Mouse (Mus musculus): ENCODE measurements at regions not wholly inside any gene's neighbourhood (a gene's known extent, or its start where the extent isn't known, plus 50 kb on each side); places are given as distances from the start of the nearest gene placed in this dataset.

DNA sequence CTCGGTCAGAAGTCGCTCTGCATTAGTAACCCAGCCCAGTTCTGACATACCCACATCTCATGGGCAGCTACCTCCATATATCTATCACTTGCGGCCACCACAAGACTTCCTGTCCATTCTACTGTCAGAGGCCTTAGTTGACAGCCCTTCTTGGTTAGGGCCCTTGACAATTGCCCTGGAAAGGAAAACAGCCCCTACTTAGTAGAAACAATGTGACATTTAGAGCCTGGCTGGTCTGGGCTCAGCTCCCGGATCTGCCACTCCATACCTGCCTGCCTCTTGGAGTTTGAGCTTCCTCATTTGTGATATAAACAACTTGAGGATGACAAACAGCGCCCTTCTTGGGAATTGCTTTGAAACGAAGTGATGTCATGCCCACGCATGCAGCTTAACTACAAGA, 210.5 kb downstream of the 1500009L16Rik start:
- H3K9me3 ChIP-seq (replicated peaks; ENCODE audit: control insufficient read depth, low read length) = no peaks in the 10 kb centered on the region
- 86% methylated on average over 7 of the region's 7 CpGs for WGBS
- H3K4me2 ChIP-seq (ENCODE audit: low read depth, low read length) = no peak overlapping the region
- DNase-seq (ENCODE audit: low spot score) (no peak), ATAC-seq (replicated peaks; ENCODE audit: insufficient number of reproducible peaks, low FRiP score, low TSS enrichment, low read depth) (no peak)
- H3K27ac ChIP-seq (replicated peaks; ENCODE audit: low read depth, low read length) = no peak overlapping the region
- no peaks in the 10 kb centered on the region for H3K36me3 ChIP-seq (replicated peaks; ENCODE audit: control insufficient read depth, insufficient read depth, low read depth, low read length)
- no peak overlapping the region for H3K4me3 ChIP-seq (ENCODE audit: low read depth, low read length)
- H3K27me3 ChIP-seq (ENCODE audit: control insufficient read depth, insufficient read depth, low read length) = no peaks in the 10 kb centered on the region
- no peaks in the 10 kb centered on the region for H3K4me1 ChIP-seq (ENCODE audit: control insufficient read depth, insufficient read depth, low read length)
- H3K9ac ChIP-seq (replicated peaks; ENCODE audit: low read length) = no peak overlapping the region

DNA sequence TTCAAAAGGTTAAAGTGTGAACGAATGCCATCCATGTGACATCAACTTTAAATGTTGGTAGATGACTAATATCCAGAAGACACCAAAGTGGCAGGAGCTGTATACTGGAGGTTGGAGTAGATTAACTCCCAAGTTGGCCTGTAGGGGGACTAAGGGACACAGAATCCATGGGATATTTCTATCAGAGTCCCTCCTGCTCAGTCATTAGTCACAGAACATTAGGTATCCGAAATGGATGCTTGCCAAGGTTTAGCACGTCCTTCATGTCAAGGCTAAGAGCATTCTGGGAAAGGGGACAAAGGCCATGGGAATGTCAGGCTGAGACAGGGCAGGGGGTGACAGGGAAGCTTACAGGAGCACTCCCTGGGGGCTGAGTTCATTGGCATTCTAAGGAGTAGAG, 211.8 kb downstream of the 1500009L16Rik start:
- Histone ChIP-seq H3K4me1 (ENCODE audit: control insufficient read depth, insufficient read depth, low read length) (no peaks in the 10 kb centered on the region), H3K9ac (replicated peaks; ENCODE audit: low read length) (no peak overlapping the region), H3K36me3 (replicated peaks; ENCODE audit: control insufficient read depth, insufficient read depth, low read depth, low read length) (no peaks in the 10 kb centered on the region), H3K9me3 (replicated peaks; ENCODE audit: control insufficient read depth, low read length) (no peaks in the 10 kb centered on the region), H3K4me3 (ENCODE audit: low read depth, low read length) (no peak overlapping the region), H3K27me3 (ENCODE audit: control insufficient read depth, insufficient read depth, low read length) (no peaks in the 10 kb centered on the region), H3K4me2 (ENCODE audit: low read depth, low read length) (no peak overlapping the region), H3K27ac (replicated peaks; ENCODE audit: low read depth, low read length) (no peak overlapping the region)
- ATAC-seq (replicated peaks; ENCODE audit: insufficient number of reproducible peaks, low FRiP score, low TSS enrichment, low read depth) (no peak), DNase-seq (ENCODE audit: low spot score) (no peak)
- 64% methylated on average over 3 of the region's 3 CpGs for WGBS

DNA sequence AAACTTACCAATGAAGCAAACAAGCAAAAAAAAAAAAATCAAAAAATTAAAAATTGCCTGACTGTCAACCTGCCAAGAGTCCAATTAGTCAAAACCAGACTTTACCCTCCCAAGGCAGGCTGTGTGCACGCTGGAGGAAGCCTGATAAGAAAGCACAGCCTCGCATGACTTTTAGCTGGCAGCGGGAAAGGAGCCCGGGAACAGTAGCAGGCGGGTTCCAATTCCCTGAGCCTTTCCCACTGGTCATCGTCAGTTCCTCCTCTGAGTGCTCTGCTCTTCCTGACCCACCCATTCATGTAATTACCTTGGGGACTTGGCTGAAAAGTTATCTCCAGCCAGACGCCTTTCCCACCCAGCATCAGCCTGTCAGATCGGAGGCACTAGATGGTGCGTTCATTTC, 214.5 kb downstream of the 1500009L16Rik start:
- 65% methylated on average over 9 of the region's 9 CpGs for whole genome bisulfite sequencing
- Histone ChIP-seq H3K4me2 (ENCODE audit: low read depth, low read length) (no peak overlapping the region), H3K4me1 (ENCODE audit: control insufficient read depth, insufficient read depth, low read length) (no peaks in the 10 kb centered on the region), H3K27me3 (ENCODE audit: control insufficient read depth, insufficient read depth, low read length) (no peaks in the 10 kb centered on the region), H3K4me3 (ENCODE audit: low read depth, low read length) (no peak overlapping the region), H3K9me3 (replicated peaks; ENCODE audit: control insufficient read depth, low read length) (no peaks in the 10 kb centered on the region), H3K9ac (replicated peaks; ENCODE audit: low read length) (no peak overlapping the region), H3K36me3 (replicated peaks; ENCODE audit: control insufficient read depth, insufficient read depth, low read depth, low read length) (no peaks in the 10 kb centered on the region), H3K27ac (replicated peaks; ENCODE audit: low read depth, low read length) (no peak overlapping the region)
- no peak for ATAC-seq (replicated peaks; ENCODE audit: insufficient number of reproducible peaks, low FRiP score, low TSS enrichment, low read depth)
- no peak for DNase-seq (ENCODE audit: low spot score)

DNA sequence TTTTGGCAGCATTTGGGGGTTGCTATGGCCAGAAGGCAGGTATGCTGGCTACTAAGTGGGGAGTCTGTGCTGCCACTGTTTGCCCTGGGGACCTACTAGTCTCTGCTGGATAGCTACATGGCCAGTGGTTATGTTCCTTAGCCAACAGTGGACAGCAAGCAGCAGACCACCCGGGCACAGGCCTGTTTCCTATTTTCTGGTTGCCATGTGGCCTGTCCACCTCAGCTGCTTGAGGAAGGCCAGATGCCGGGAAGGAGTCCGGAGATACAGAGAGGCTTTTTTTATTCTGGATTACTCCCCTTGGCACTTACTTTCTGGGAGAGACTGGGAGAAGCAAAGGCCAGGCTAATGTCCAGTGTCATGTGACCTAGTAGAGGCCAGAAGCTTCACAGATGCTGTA, 219.4 kb downstream of the 1500009L16Rik start:
- Histone ChIP-seq H3K4me2 (ENCODE audit: low read depth, low read length) (no peak overlapping the region), H3K9me3 (replicated peaks; ENCODE audit: control insufficient read depth, low read length) (no peaks in the 10 kb centered on the region), H3K9ac (replicated peaks; ENCODE audit: low read length) (no peak overlapping the region), H3K27ac (replicated peaks; ENCODE audit: low read depth, low read length) (no peak overlapping the region), H3K36me3 (replicated peaks; ENCODE audit: control insufficient read depth, insufficient read depth, low read depth, low read length) (no peaks in the 10 kb centered on the region), H3K4me1 (ENCODE audit: control insufficient read depth, insufficient read depth, low read length) (no peaks in the 10 kb centered on the region), H3K27me3 (ENCODE audit: control insufficient read depth, insufficient read depth, low read length) (no peaks in the 10 kb centered on the region), H3K4me3 (ENCODE audit: low read depth, low read length) (no peak overlapping the region)
- WGBS = 45% methylated on average over 3 of the region's 3 CpGs
- ATAC-seq (replicated peaks; ENCODE audit: insufficient number of reproducible peaks, low FRiP score, low TSS enrichment, low read depth) = no peak
- DNase-seq (ENCODE audit: low spot score) = peak; percentile 5

DNA sequence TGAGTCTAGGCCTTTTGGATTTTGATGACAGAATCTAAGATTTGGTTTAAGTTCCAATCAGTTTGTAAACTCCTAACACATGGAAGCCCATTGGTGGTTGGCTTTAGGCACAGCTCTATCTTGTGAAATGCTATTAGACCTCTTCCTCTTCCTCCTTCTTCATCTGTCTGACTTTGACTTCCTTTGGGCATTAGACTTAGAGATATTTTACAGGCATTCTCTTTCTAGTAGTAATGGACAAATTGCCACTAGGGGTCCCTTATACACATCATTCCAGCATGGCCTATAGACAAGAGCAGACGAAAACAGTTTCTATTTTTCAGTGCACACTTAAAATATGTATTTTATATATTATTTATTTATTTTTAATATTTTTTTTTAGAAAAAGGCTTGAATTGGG, 221.5 kb downstream of the 1500009L16Rik start:
- no peaks in the 10 kb centered on the region for H3K36me3 ChIP-seq (replicated peaks; ENCODE audit: control insufficient read depth, insufficient read depth, low read depth, low read length)
- H3K9ac ChIP-seq (replicated peaks; ENCODE audit: low read length) = no peak overlapping the region
- no peaks in the 10 kb centered on the region for H3K4me1 ChIP-seq (ENCODE audit: control insufficient read depth, insufficient read depth, low read length)
- WGBS = 83% methylated on average over 1 of the region's 1 CpGs
- DNase-seq (ENCODE audit: low spot score) = no peak
- no peaks in the 10 kb centered on the region for H3K27me3 ChIP-seq (ENCODE audit: control insufficient read depth, insufficient read depth, low read length)
- ATAC-seq (replicated peaks; ENCODE audit: insufficient number of reproducible peaks, low FRiP score, low TSS enrichment, low read depth) = no peak
- no peak overlapping the region for H3K27ac ChIP-seq (replicated peaks; ENCODE audit: low read depth, low read length)
- H3K4me3 ChIP-seq (ENCODE audit: low read depth, low read length) = no peak overlapping the region
- no peaks in the 10 kb centered on the region for H3K9me3 ChIP-seq (replicated peaks; ENCODE audit: control insufficient read depth, low read length)
- no peak overlapping the region for H3K4me2 ChIP-seq (ENCODE audit: low read depth, low read length)

DNA sequence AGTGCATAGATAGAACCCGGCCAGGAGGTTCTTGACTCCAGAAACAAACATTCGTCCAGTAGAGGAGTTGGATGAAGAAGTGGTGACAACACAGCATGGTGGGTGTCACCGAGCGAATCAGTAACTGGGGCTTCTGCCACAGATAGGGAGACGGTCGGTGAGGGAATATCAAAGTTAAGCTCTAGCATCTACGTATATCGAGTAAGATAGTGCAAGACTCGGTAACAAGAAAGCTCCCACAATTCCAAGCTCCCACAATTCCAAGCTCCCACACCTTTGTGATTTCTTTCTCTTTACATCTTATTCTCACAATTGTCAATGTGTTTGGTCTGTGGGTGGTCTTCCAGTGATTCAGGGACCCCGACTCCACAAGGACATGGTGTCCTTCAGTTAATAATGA, 222.2 kb downstream of the 1500009L16Rik start:
- Histone ChIP-seq H3K27me3 (ENCODE audit: control insufficient read depth, insufficient read depth, low read length) (no peaks in the 10 kb centered on the region), H3K9me3 (replicated peaks; ENCODE audit: control insufficient read depth, low read length) (no peaks in the 10 kb centered on the region), H3K4me3 (ENCODE audit: low read depth, low read length) (no peak overlapping the region), H3K36me3 (replicated peaks; ENCODE audit: control insufficient read depth, insufficient read depth, low read depth, low read length) (no peaks in the 10 kb centered on the region), H3K4me1 (ENCODE audit: control insufficient read depth, insufficient read depth, low read length) (no peaks in the 10 kb centered on the region), H3K4me2 (ENCODE audit: low read depth, low read length) (no peak overlapping the region), H3K9ac (replicated peaks; ENCODE audit: low read length) (no peak overlapping the region), H3K27ac (replicated peaks; ENCODE audit: low read depth, low read length) (no peak overlapping the region)
- ATAC-seq (replicated peaks; ENCODE audit: insufficient number of reproducible peaks, low FRiP score, low TSS enrichment, low read depth) = no peak
- no peak for DNase-seq (ENCODE audit: low spot score)
- WGBS = 95% methylated on average over 10 of the region's 10 CpGs

DNA sequence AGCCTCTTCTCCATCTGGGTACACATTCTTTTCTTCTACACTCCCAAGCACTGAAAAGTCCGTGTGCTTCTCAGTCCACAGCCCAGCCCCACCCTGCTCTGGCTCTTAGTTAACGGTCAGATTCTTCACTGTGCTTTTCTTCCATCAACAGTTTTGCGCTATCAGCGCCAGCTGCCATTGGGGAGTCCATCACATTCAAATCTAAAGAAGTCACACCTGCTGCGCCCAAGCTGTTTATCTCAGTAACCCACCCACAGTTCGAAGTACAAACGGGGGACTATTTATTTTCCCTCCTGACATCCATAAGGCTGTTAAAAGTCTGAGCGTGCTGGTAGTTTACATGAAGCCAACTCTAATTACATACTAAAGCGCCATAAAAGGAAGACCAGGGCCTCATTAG, 222.8 kb downstream of the 1500009L16Rik start:
- 84% methylated on average over 9 of the region's 9 CpGs for WGBS
- H3K36me3 ChIP-seq (replicated peaks; ENCODE audit: control insufficient read depth, insufficient read depth, low read depth, low read length) = no peaks in the 10 kb centered on the region
- no peaks in the 10 kb centered on the region for H3K9me3 ChIP-seq (replicated peaks; ENCODE audit: control insufficient read depth, low read length)
- H3K4me3 ChIP-seq (ENCODE audit: low read depth, low read length) = no peak overlapping the region
- H3K4me2 ChIP-seq (ENCODE audit: low read depth, low read length) = no peak overlapping the region
- H3K27me3 ChIP-seq (ENCODE audit: control insufficient read depth, insufficient read depth, low read length) = no peaks in the 10 kb centered on the region
- H3K4me1 ChIP-seq (ENCODE audit: control insufficient read depth, insufficient read depth, low read length) = no peaks in the 10 kb centered on the region
- DNase-seq (ENCODE audit: low spot score) = no peak
- no peak overlapping the region for H3K27ac ChIP-seq (replicated peaks; ENCODE audit: low read depth, low read length)
- no peak overlapping the region for H3K9ac ChIP-seq (replicated peaks; ENCODE audit: low read length)
- ATAC-seq (replicated peaks; ENCODE audit: insufficient number of reproducible peaks, low FRiP score, low TSS enrichment, low read depth) = no peak

DNA sequence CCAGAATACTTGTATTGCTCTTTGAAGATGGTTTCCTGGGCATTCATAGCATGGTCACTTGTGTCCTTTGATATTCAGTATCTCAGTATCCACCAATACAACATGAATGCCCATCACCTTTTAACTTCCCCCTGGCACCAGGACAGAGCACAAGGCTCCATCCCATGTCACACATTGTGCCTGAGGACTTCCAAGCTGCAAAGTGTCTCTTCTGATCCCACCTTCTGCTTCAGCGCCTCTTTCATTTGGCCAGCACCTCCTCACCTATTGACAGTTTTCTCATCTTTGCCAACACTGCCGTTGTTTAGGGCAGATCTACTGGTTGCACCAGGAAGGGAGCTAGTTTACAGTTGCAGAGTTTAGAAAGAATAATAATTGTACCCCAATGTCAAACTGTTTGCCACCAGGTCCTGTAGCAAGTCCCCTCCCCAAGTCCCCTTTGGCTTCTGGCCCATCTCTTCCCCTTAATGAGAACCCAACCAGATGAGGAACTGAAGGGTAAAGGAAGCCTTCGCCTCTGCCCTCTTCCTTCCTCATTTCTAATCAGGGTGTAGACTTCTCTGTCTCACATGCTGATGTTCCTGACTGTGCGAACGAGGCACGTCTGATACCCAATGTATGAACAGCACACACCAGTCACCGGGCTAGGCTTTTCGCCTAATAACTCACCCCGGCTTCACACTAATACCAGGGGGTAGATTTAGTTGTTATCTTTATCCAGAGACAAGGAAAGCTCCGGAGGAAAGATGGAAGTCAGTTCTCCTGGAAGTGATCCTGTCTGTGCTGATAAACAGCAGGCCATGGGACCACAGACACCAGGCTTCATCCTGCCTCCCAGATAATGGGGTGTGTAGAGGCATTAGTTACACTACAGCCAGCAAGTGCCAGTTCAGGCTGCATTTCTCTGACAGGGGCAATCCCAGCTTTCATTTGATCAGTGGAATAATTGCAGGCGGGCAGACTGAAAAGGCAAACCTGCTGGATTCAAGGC, 223.8 kb downstream of the 1500009L16Rik start:
- Histone ChIP-seq H3K27me3 (ENCODE audit: control insufficient read depth, insufficient read depth, low read length) (no peaks in the 10 kb centered on the region), H3K36me3 (replicated peaks; ENCODE audit: control insufficient read depth, insufficient read depth, low read depth, low read length) (no peaks in the 10 kb centered on the region), H3K4me2 (ENCODE audit: low read depth, low read length) (no peak overlapping the region), H3K9me3 (replicated peaks; ENCODE audit: control insufficient read depth, low read length) (no peaks in the 10 kb centered on the region), H3K4me1 (ENCODE audit: control insufficient read depth, insufficient read depth, low read length) (no peaks in the 10 kb centered on the region), H3K9ac (replicated peaks; ENCODE audit: low read length) (no peak overlapping the region), H3K27ac (replicated peaks; ENCODE audit: low read depth, low read length) (no peak overlapping the region), H3K4me3 (ENCODE audit: low read depth, low read length) (no peak overlapping the region)
- no peak for DNase-seq (ENCODE audit: low spot score)
- WGBS = 88% methylated on average over 11 of the region's 11 CpGs
- no peak for ATAC-seq (replicated peaks; ENCODE audit: insufficient number of reproducible peaks, low FRiP score, low TSS enrichment, low read depth)

Measured in embryonic facial prominence, embryonic 11.5 days (tissue).